Mouse (Mus musculus): ENCODE results near the gene Tead1.

The Tead1 gene

GRCm38 (mm10) chr7:112937089-112937488, 258.0 kb downstream of the Tead1 start:
- no peak for DNase-seq

GRCm38 (mm10) chr7:112938959-112939358, 259.8 kb downstream of the Tead1 start:
- no peak for DNase-seq

GRCm38 (mm10) chr7:112942567-112942966, 263.4 kb downstream of the Tead1 start:
- no peak for DNase-seq

DNA sequence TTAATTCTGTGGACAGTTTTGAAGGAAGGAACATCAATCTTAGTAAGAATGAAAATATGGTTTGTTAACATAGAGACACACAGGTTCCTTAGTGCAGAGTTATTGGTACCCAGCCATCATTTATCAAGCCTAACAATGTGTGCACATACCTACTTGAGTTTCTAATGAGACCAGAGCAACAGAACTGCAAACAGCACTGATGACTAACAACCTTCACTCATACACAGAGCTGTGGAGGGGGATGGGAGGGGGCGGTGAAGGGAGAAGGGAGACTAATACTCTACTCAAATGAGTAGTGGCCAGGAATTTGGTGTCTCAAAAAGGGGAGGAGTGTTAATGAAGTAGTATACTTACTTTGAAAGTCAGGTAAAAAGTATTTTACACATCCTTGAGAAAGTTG, 263.9 kb downstream of the Tead1 start:
- no peak for DNase-seq

GRCm38 (mm10) chr7:112946706-112947105, 267.6 kb downstream of the Tead1 start:
- DNase-seq = no peak

DNA sequence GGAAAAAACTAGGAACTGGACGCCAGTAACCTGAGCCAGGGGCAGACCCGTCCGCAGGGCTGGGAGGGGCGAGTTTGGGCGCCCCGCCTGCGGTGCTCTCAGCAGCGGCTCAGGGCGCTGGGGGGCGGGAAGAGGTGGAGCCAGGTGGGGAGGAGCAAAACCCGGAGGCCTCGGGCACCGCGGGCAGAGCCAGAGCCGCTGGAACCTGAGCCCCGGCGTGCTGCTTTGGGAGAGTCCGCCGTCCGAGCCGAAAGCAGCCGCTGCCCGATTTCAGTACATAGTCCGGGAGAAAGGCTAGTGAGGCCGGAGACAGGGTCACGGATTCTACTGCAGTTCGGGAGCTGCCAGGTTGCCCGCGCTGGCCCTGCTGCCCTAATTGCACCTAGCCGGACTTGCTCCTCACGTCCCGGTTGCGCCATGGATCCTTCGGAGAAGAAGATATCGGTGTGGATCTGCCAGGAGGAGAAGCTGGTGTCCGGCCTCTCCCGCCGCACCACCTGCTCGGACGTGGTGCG, 274.7 kb downstream of the Tead1 start, which contains the start of gene Rassf10:
Rassf10 (plus strand) TSS at position 186 of the 515 bp plus-strand sequence.
- peak; percentile 88 for DNase-seq

DNA sequence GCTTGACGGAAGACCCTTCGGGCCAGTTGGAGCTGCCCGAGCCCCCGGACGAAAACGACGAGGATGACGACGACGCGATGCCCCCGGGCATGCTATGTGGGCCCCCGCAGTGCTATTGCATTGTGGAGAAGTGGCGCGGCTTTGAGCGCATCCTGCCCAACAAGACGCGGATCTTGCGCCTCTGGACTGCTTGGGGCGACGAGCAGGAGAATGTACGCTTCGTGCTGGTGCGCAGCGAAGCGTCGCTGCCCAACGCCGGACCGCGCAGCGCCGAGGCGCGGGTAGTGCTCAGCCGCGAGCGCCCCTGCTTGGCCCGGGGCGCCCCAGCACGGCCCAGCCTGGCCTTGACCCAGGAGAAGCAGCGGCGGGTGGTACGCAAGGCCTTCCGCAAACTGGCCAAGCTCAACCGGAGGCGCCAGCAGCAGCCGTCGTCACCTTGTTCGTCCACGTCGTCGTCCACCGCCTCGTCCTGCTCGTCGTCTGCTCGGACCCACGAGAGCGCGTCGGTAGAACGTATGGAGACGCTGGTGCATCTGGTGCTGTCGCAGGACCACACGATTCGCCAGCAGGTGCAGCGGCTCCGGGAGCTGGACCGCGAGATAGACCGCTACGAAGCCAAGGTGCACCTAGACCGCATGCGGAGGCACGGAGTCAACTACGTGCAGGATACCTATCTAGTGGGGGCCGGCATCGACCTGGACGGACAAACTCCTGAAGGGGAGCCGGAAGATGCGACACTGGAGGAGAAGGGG, 275.4 kb downstream of the Tead1 start:
- DNase-seq = peak; percentile 9

DNA sequence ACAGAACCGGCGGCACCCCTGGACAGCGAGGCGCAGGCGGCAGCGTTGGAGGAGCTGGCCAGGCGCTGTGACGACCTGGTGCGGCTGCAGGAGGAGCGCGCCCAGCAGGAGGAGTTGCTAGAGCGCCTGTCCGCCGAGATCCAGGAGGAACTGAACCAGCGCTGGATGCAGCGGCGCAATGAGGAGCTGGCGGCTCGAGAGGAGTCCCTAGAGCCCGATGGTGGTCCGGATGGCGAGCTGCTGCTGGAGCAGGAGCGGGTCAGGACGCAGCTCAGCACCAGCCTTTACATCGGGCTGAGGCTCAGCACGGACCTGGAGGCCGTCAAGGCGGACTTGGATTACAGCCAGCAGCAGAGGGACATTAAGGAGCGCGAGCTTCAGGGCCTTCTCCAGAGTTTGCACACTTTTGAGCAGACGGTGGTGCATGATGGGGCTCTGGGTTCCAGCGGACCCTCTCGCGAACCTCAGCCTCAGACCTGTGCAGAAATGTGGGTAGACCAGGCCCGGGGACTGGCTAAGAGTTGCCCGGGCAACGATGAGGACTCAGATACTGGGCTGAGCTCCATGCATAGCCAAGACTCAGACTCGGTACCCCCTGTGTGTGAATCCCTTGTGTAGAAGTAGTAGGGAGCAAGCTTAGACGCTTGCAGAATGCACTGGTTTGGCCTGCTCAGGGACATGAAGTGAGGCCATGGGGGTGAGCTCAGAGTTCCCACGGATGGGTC, 276.1 kb downstream of the Tead1 start:
- peak; percentile 15 for DNase-seq

GRCm38 (mm10) chr7:112955955-112956354, 276.8 kb downstream of the Tead1 start:
- DNase-seq = no peak

All from lung, postnatal 10 days (tissue).